Mouse (Mus musculus): ENCODE results near the gene Necab3. TPM values are rescaled to one million over a fixed set of nuclear protein-coding genes. Genes with fewer than 3 reads are reported as not detected.

The Necab3 gene
- polyA plus RNA-seq, 1 experiment from 2014 or later: 0.73 TPM

- ATAC-seq (ENCODE audit: low read depth): no peak
- 74% methylated on average over 4 of the region's 4 CpGs for WGBS (ENCODE audit: insufficient replicate concordance)
- no peak overlapping the region for H3K27ac ChIP-seq (ENCODE audit: low read length)
- no peaks in the 10 kb centered on the region for H3K27me3 ChIP-seq (ENCODE audit: control insufficient read depth, insufficient read depth, low read depth, low read length)
- no peak overlapping the region for H3K9ac ChIP-seq (ENCODE audit: low read depth, low read length)
- no peaks in the 10 kb centered on the region for H3K9me3 ChIP-seq (replicated peaks; ENCODE audit: control insufficient read depth, low read length)
- no peaks in the 10 kb centered on the region for H3K36me3 ChIP-seq (ENCODE audit: control insufficient read depth, insufficient read depth)
- no peaks in the 10 kb centered on the region for H3K4me1 ChIP-seq (ENCODE audit: control insufficient read depth, low read depth, low read length)
- H3K4me2 ChIP-seq (ENCODE audit: low read depth, low read length): no peak overlapping the region
- H3K4me3 ChIP-seq (ENCODE audit: low read depth, low read length): no peak overlapping the region
Measured at GRCm38 (mm10) chr2:154495021-154495420, 63.7 kb downstream of the Necab3 start.

Other genes with a start within 250 kb of the Necab3 start
- 13.3 and 14.9 TPM in 2 replicates for gene Cdk5rap1, start 185.9 kb downstream of the Necab3 start, polyA plus RNA-seq (2015; fragmentation: Nextera tagmentation; extraction: Ambion mirVana)
- gene Snta1, start 150.8 kb downstream of the Necab3 start, polyA plus RNA-seq (2015; fragmentation: Nextera tagmentation; extraction: Ambion mirVana): 3.1 and 3.4 TPM in 2 replicates
- gene Cbfa2t2, start 122.4 kb downstream of the Necab3 start, polyA plus RNA-seq (2015; fragmentation: Nextera tagmentation; extraction: Ambion mirVana): 8.2 TPM in 2 replicates
- 1.8 and 2.2 TPM in 2 replicates for gene 1700003F12Rik, start 11.8 kb downstream of the Necab3 start, polyA plus RNA-seq (2015; fragmentation: Nextera tagmentation; extraction: Ambion mirVana)
- 0.08 TPM in 1 of 2 replicates, not detected in the other for gene Actl10, start 7.1 kb downstream of the Necab3 start, polyA plus RNA-seq (2015; fragmentation: Nextera tagmentation; extraction: Ambion mirVana)
- 9.8 and 14.5 TPM in 2 replicates for gene E2f1, start 11.0 kb upstream of the Necab3 start, polyA plus RNA-seq (2015; fragmentation: Nextera tagmentation; extraction: Ambion mirVana)
- gene Pxmp4, start 44.8 kb upstream of the Necab3 start, polyA plus RNA-seq (2015; fragmentation: Nextera tagmentation; extraction: Ambion mirVana): 43.0 and 44.9 TPM in 2 replicates
- 1.7 and 2.3 TPM in 2 replicates for gene Zfp341, start 54.4 kb upstream of the Necab3 start, polyA plus RNA-seq (2015; fragmentation: Nextera tagmentation; extraction: Ambion mirVana)
- gene 4930519P11Rik, start 54.5 kb upstream of the Necab3 start, polyA plus RNA-seq (2015; fragmentation: Nextera tagmentation; extraction: Ambion mirVana): 0.19 and 0.20 TPM in 2 replicates
- 9.9 and 10.3 TPM in 2 replicates for gene Chmp4b, start 92.8 kb upstream of the Necab3 start, polyA plus RNA-seq (2015; fragmentation: Nextera tagmentation; extraction: Ambion mirVana)
- not detected in 2 replicates for gene Gm14214, start 211.1 kb upstream of the Necab3 start, polyA plus RNA-seq (2015; fragmentation: Nextera tagmentation; extraction: Ambion mirVana)
- 21.8 and 23.0 TPM in 2 replicates for gene Raly, start 232.2 kb upstream of the Necab3 start, polyA plus RNA-seq (2015; fragmentation: Nextera tagmentation; extraction: Ambion mirVana)
- gene a, start 232.5 kb upstream of the Necab3 start, polyA plus RNA-seq (2015; fragmentation: Nextera tagmentation; extraction: Ambion mirVana): not detected in 2 replicates